29 mouse cellular contexts compared by ENCODE assay signal in the genomic region with DNA sequence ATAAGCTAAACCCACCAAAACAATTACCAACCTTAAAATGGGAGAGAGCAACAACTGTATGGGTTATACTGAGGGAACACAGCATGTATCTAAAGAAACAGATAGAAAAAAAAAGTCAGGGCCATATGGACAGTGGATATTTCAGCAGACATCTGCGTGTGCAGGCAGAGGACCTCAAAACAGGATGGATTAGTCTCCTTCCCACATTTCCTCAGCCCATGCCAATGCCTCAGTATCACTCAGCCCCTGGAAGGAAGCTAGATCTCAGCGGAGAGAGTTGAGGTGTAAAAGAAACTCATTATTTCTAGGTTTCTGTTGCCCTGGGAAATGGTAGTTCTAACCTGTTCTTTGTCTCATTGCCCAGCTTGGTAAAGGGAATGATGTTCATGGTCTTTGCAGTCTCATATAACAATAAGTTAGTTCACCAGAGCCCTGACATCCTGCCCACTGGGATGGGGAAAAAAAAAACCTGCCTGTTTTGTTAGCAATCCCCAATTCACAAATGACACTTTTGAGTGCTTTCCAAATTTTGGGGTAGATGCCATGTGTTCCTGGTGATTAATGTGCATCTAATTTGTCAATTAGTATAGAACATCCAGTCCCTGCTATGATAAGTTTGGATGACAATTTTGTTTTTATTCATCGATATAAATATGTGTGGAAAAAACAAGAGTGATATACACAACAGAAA. TPM values are rescaled to one million over a fixed set of nuclear protein-coding genes. Genes with fewer than 3 reads are reported as not detected.
DNase-seq lines count a peak whose midpoint lies in the region; ATAC-seq and TF ChIP-seq lines count a peak whose summit lies in the region.
"Had no signal": no experiment of that assay in that cellular context is flagged by ENCODE, and none has a peak within 500 bp of the region (broad histone marks: within the 10 kb centered on the region; RNA-seq: fewer than 3 reads in every experiment).

No protein-coding gene starts in this region.

- intact Hi-C loops in left cerebral cortex, postnatal 4 days (cut with DNase I) = no loop called here

- H3K36me3 ChIP-seq in hindbrain, postnatal 0 days (ENCODE audit: insufficient read depth, low read length) = no peaks in the 10 kb centered on the region
- H3K36me3 ChIP-seq in hindbrain, embryonic 16.5 days (ENCODE audit: control insufficient read depth, insufficient read depth, low read length) = no peaks in the 10 kb centered on the region
- H3K36me3 ChIP-seq: heart, embryonic 13.5 days; limb, embryonic 13.5 days; lung, embryonic 15.5 days; midbrain, embryonic 10.5 days; midbrain, embryonic 15.5 days; neural tube, embryonic 15.5 days; stomach, embryonic 15.5 days had no signal

- WGBS in hindbrain, postnatal 0 days = 72% methylated on average over 3 of the region's 3 CpGs
- WGBS in hindbrain, embryonic 16.5 days = 75% methylated on average over 3 of the region's 3 CpGs

- no peak overlapping the region for H3K4me2 ChIP-seq in hindbrain, postnatal 0 days (ENCODE audit: low read depth, low read length)
- no peak overlapping the region for H3K4me2 ChIP-seq in hindbrain, embryonic 16.5 days (ENCODE audit: low read length)
- H3K4me2 ChIP-seq: heart, embryonic 13.5 days; hindbrain, embryonic 14.5 days; limb, embryonic 13.5 days; liver, embryonic 11.5 days; lung, embryonic 15.5 days; midbrain, embryonic 15.5 days; neural tube, embryonic 15.5 days; stomach, embryonic 15.5 days had no signal

- no peaks in the 10 kb centered on the region for H3K27me3 ChIP-seq in hindbrain, postnatal 0 days (ENCODE audit: insufficient read depth, low read length)
- no peaks in the 10 kb centered on the region for H3K27me3 ChIP-seq in hindbrain, embryonic 16.5 days (replicated peaks; ENCODE audit: control insufficient read depth, insufficient read depth, low read length)
- H3K27me3 ChIP-seq: heart, embryonic 13.5 days; limb, embryonic 13.5 days; lung, embryonic 15.5 days; midbrain, embryonic 15.5 days; neural tube, embryonic 15.5 days; stomach, embryonic 15.5 days had no signal

- H3K4me1 ChIP-seq in hindbrain, postnatal 0 days (ENCODE audit: insufficient read depth, low read length) = no peaks in the 10 kb centered on the region
- H3K4me1 ChIP-seq in hindbrain, embryonic 16.5 days (ENCODE audit: control insufficient read depth, insufficient read depth, low read depth, low read length) = no peaks in the 10 kb centered on the region
- H3K4me1 ChIP-seq: heart, embryonic 13.5 days; limb, embryonic 13.5 days; lung, embryonic 15.5 days; midbrain, embryonic 10.5 days; midbrain, embryonic 15.5 days; neural tube, embryonic 15.5 days; stomach, embryonic 15.5 days had no signal

- no peak overlapping the region for H3K27ac ChIP-seq in hindbrain, postnatal 0 days
- H3K27ac ChIP-seq in hindbrain, embryonic 16.5 days (ENCODE audit: low read depth, low read length) = no peak overlapping the region
- H3K27ac ChIP-seq: heart, embryonic 13.5 days; hindbrain, embryonic 14.5 days; left cerebral cortex, adult 2 months; limb, embryonic 13.5 days; lung, embryonic 15.5 days; midbrain, embryonic 10.5 days; midbrain, embryonic 15.5 days; neural tube, embryonic 15.5 days; stomach, embryonic 15.5 days had no signal

- no peak overlapping the region for H3K9ac ChIP-seq in hindbrain, postnatal 0 days (replicated peaks; ENCODE audit: low read length)
- no peak overlapping the region for H3K9ac ChIP-seq in hindbrain, embryonic 16.5 days (ENCODE audit: low read depth, low read length)
- H3K9ac ChIP-seq: heart, embryonic 13.5 days; hindbrain, embryonic 14.5 days; limb, embryonic 13.5 days; lung, embryonic 15.5 days; midbrain, embryonic 15.5 days; neural tube, embryonic 15.5 days; stomach, embryonic 15.5 days had no signal

- no peak overlapping the region for H3K4me3 ChIP-seq in hindbrain, postnatal 0 days (ENCODE audit: low read length)
- no peak overlapping the region for H3K4me3 ChIP-seq in hindbrain, embryonic 16.5 days (ENCODE audit: low read length)
- H3K4me3 ChIP-seq: heart, embryonic 13.5 days; left cerebral cortex, adult 2 months; limb, embryonic 13.5 days; lung, embryonic 15.5 days; midbrain, embryonic 10.5 days; midbrain, embryonic 15.5 days; neural tube, embryonic 15.5 days; stomach, embryonic 15.5 days had no signal

- ATAC-seq in hindbrain, postnatal 0 days = no peak
- ATAC-seq in hindbrain, embryonic 16.5 days = no peak
- ATAC-seq: CD4-positive, CD25-positive, alpha-beta regulatory T cell, adult 4 months; midbrain, embryonic 15.5 days had no signal

- no peaks in the 10 kb centered on the region for H3K9me3 ChIP-seq in hindbrain, postnatal 0 days (ENCODE audit: low read length)
- no peaks in the 10 kb centered on the region for H3K9me3 ChIP-seq in hindbrain, embryonic 16.5 days (ENCODE audit: control insufficient read depth, low read length)
- H3K9me3 ChIP-seq: heart, embryonic 13.5 days; limb, embryonic 13.5 days; lung, embryonic 15.5 days; midbrain, embryonic 10.5 days; midbrain, embryonic 15.5 days; neural tube, embryonic 15.5 days; stomach, embryonic 15.5 days had no signal

- peak; percentile 50 to 64 for DNase-seq in cerebellum, postnatal 10 days
- DNase-seq in cerebellum, adult 8-10 months = no peak
- peak; percentile 22 for DNase-seq in hindbrain, postnatal 0 days (ENCODE audit: low spot score)
- DNase-seq in left cerebral cortex, postnatal 4 days = peak; percentile 18
- no peak for DNase-seq in left cerebral cortex, adult 18-20 months (ENCODE audit: low spot score in 2 of 2)
- no peak for DNase-seq in heart, adult 11 months
- DNase-seq: adrenal gland, postnatal 14 days; heart, postnatal 10 days; kidney, adult 18-20 months; kidney, postnatal 36 days; right cerebral cortex, postnatal 25 days; thymus, postnatal 14 days had no signal

- no peak for TF ChIP-seq CTCF in hindbrain, postnatal 0 days (IDR thresholded peaks at IDR 0.05; ENCODE audit: low read depth)

RNA-seq across cellular contexts. Expression of a gene that starts 53.9 kb away (rescaled TPM):
- total RNA-seq in hindbrain, postnatal 0 days (2014; rRNA removed) = 74.6 and 79.2 TPM in 2 replicates
- polyA plus RNA-seq in hindbrain, postnatal 0 days (2015; fragmentation: Nextera tagmentation; extraction: Ambion mirVana) = 44.7 and 46.5 TPM in 2 replicates
- 52.9 and 54.7 TPM in 2 replicates for polyA plus RNA-seq in hindbrain, embryonic 16.5 days (2015; fragmentation: Nextera tagmentation; extraction: Ambion mirVana)
- 100 to 1,000 TPM; 152 to 155 TPM for total RNA-seq in left cerebral cortex, postnatal 4 days (2021)
- total RNA-seq in left cerebral cortex, adult 18-20 months (2021) = 10 to 100 TPM; 91.4 to 92.2 TPM
- total RNA-seq: gastrocnemius, adult 8-10 months; heart, adult 8-10 months; hematopoietic stem cell, adult 5-6 weeks; megakaryocyte progenitor cell, adult 5-6 weeks had no signal
- polyA plus RNA-seq: liver, embryonic 16.5 days had no signal

Comparison
In these comparisons a context has a peak if more than half of its experiments do, and no peak if none do; other contexts are left out.
1. DNase-seq: peak in cerebellum, postnatal 10 days (2 of 2), hindbrain, postnatal 0 days (single experiment) and left cerebral cortex, postnatal 4 days (single experiment); none in cerebellum, adult 8-10 months (single experiment), left cerebral cortex, adult 18-20 months (0 of 2) and heart, adult 11 months (single experiment).